ENCODE assay signal across 30 mouse cellular contexts in genomic region chr15:27327744-27328143, GRCm38 (mm10).
"Had no signal": no experiment of that assay in that cellular context is flagged by ENCODE, and none has a peak within 500 bp of the region (broad histone marks: within the 10 kb centered on the region; RNA-seq: fewer than 3 reads in every experiment).

No protein-coding gene starts in this region.

- H3K36me3 ChIP-seq: limb, embryonic 10.5 days; limb, embryonic 12.5 days; limb, embryonic 13.5 days; limb, embryonic 15.5 days; liver, embryonic 12.5 days; liver, embryonic 13.5 days; liver, embryonic 15.5 days; lung, embryonic 15.5 days; midbrain, embryonic 10.5 days; midbrain, embryonic 12.5 days; midbrain, embryonic 13.5 days; midbrain, embryonic 15.5 days; neural tube, embryonic 12.5 days had no signal

- H3K4me3 ChIP-seq: limb, embryonic 10.5 days; limb, embryonic 12.5 days; limb, embryonic 13.5 days; limb, embryonic 15.5 days; liver, embryonic 12.5 days; liver, embryonic 13.5 days; liver, embryonic 15.5 days; lung, embryonic 15.5 days; megakaryocyte, embryonic 14.5 days; midbrain, embryonic 10.5 days; midbrain, embryonic 12.5 days; midbrain, embryonic 13.5 days; midbrain, embryonic 15.5 days; myocyte; neural tube, embryonic 12.5 days had no signal

- H3K9ac ChIP-seq: limb, embryonic 12.5 days; limb, embryonic 13.5 days; limb, embryonic 15.5 days; liver, embryonic 12.5 days; liver, embryonic 13.5 days; liver, embryonic 14.5 days; liver, embryonic 15.5 days; liver, postnatal 0 days; lung, embryonic 14.5 days; lung, embryonic 15.5 days; midbrain, embryonic 12.5 days; midbrain, embryonic 13.5 days; midbrain, embryonic 15.5 days; neural tube, embryonic 12.5 days had no signal

- DNase-seq: left cerebral cortex, postnatal 4 days; liver; liver, embryonic 13.5 days; liver, postnatal 0 days; lung, adult 18-20 months; lung, adult 2 months; lung, embryonic 14.5 days; lung, postnatal 10 days; lung, postnatal 14 days; lung, postnatal 36 days; lung, postnatal 4 days had no signal

- H3K27ac ChIP-seq: limb, embryonic 10.5 days; limb, embryonic 12.5 days; limb, embryonic 13.5 days; limb, embryonic 15.5 days; liver, embryonic 12.5 days; liver, embryonic 13.5 days; liver, embryonic 14.5 days; liver, embryonic 15.5 days; lung, embryonic 15.5 days; macrophage; midbrain, embryonic 10.5 days; midbrain, embryonic 12.5 days; midbrain, embryonic 13.5 days; midbrain, embryonic 15.5 days; neural tube, embryonic 12.5 days had no signal

- H3K27me3 ChIP-seq: limb, embryonic 15.5 days; liver, embryonic 13.5 days; liver, embryonic 15.5 days; lung, embryonic 15.5 days; midbrain, embryonic 13.5 days; midbrain, embryonic 15.5 days; neural tube, embryonic 12.5 days had no signal

- H3K4me2 ChIP-seq: limb, embryonic 12.5 days; limb, embryonic 13.5 days; limb, embryonic 15.5 days; liver, embryonic 11.5 days; liver, embryonic 12.5 days; liver, embryonic 13.5 days; liver, embryonic 15.5 days; lung, embryonic 14.5 days; lung, embryonic 15.5 days; midbrain, embryonic 11.5 days; midbrain, embryonic 12.5 days; midbrain, embryonic 13.5 days; midbrain, embryonic 15.5 days; neural tube, embryonic 12.5 days had no signal

- ATAC-seq: liver, embryonic 12.5 days; liver, postnatal 0 days; lung, postnatal 0 days; midbrain, embryonic 13.5 days; midbrain, embryonic 15.5 days had no signal

- H3K4me1 ChIP-seq: limb, embryonic 10.5 days; limb, embryonic 12.5 days; liver, embryonic 12.5 days; liver, embryonic 13.5 days; liver, embryonic 15.5 days; lung, embryonic 15.5 days; midbrain, embryonic 10.5 days; midbrain, embryonic 12.5 days; neural tube, embryonic 12.5 days had no signal

- H3K9me3 ChIP-seq: limb, embryonic 10.5 days; limb, embryonic 12.5 days; limb, embryonic 13.5 days; limb, embryonic 15.5 days; liver, embryonic 12.5 days; liver, embryonic 13.5 days; liver, embryonic 15.5 days; lung, embryonic 15.5 days; megakaryocyte, embryonic 14.5 days; midbrain, embryonic 10.5 days; midbrain, embryonic 12.5 days; midbrain, embryonic 13.5 days; midbrain, embryonic 15.5 days; neural tube, embryonic 12.5 days had no signal
